Mouse (Mus musculus) forebrain, embryonic 10.5 days (tissue): ENCODE data around the gene Trak2. TPM values are rescaled to one million over a fixed set of nuclear protein-coding genes. Genes with fewer than 3 reads are reported as not detected.

Experiments
- polyA plus RNA-seq: library from polyadenylated mRNA; unstranded; fragments of >200 nt; fragmentation: Nextera tagmentation; extraction: Ambion mirVana; gene quantifications from 2 replicates; pipeline ENCODE4 v1.2.1, GENCODE M21; 2016

Gene Trak2
- polyA plus RNA-seq, 1 experiment from 2014 or later: 8.6 TPM

Other genes starting within 250 kb of the Trak2 start
- gene Casp8, start 178.1 kb downstream of the Trak2 start, polyA plus RNA-seq: 9.2 and 10.8 TPM in 2 replicates
- 27.6 and 29.6 TPM in 2 replicates for gene Stradb, start 92 bp upstream of the Trak2 start, polyA plus RNA-seq
- 0.09 TPM in 1 of 2 replicates, not detected in the other for gene C2cd6, start 121.5 kb upstream of the Trak2 start, polyA plus RNA-seq
- gene Tmem237, start 147.0 kb upstream of the Trak2 start, polyA plus RNA-seq: 49.1 and 51.8 TPM in 2 replicates
- gene Mpp4, start 190.0 kb upstream of the Trak2 start, polyA plus RNA-seq: 0.14 and 0.20 TPM in 2 replicates